Mouse (Mus musculus) kidney, postnatal 14 days (tissue): Measurements from ENCODE around the gene Abcc1.

ENCODE experiments used
- DNase-seq: peaks from one replicate; pipeline ENCODE4 v3.0.0; 2022; ENCODE audit warnings: mixed read lengths

Gene Abcc1

DNA sequence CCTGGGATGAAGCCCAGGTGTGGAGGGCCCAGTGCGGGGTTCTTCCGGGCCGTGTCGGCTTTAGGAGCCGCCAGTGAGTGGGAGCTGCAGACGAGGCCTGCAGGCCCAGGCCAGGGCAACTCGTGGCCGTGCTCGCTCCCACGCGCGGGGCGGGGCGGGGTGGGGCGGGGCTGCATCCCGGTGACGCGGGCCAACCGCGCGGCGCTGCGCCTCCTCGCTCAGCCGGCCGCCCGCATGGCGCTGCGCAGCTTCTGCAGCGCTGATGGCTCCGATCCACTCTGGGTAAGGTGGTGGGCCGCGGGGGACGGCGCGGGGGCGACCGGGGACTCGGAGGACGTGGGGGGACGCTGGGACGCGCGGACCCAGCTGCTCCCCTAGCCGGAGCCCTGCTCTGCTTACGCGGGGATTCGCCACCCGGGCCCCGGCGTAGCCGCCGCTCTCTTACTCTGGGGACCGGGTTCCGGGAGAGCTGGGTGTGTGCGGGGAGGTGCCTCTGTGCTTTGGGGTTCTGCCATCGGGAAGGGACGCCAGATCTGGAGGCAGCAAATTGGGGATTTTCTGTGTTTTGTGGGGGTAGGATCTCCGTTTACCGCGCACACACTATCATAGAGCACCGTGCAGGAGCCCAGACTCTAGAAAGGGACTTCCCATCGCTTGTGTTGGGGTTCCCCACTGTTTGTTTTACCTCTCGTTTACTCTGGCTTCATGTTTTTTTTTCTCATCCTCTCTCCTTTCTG, at the start of gene Abcc1:
TSS of gene Abcc1 (plus strand) at position 197 of the 737 bp plus-strand sequence.
- DNase-seq: peak; percentile 86

DNA sequence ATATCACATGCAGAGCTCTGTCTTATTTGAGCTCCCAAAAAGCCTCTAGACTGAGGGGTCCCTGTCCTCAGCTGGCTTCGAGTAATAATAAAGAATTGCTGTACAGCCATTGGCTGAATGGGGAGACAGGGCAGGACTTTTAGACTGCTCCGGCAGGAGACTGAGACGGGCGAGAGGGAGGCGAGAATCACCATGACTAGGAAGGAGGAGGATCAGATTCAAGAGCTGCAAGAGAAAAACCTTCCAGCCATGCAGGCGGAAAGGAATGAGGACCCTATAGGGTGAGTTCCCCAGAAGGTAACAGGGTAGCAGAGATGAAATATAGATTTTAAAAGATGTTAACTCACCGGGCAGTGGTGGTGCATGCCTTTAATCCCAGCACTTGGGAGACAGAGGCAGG, 48.4 kb upstream of the Abcc1 start:
- no peak for DNase-seq

GRCm38 (mm10) chr16:14316884-14317876, 44.2 kb upstream of the Abcc1 start, which contains the start of gene Fopnl:
Gene Fopnl (minus strand): TSS chr16:14317405.
- DNase-seq: peak; percentile 99

GRCm38 (mm10) chr16:14319681-14320080, 41.7 kb upstream of the Abcc1 start:
- DNase-seq: no peak

DNA sequence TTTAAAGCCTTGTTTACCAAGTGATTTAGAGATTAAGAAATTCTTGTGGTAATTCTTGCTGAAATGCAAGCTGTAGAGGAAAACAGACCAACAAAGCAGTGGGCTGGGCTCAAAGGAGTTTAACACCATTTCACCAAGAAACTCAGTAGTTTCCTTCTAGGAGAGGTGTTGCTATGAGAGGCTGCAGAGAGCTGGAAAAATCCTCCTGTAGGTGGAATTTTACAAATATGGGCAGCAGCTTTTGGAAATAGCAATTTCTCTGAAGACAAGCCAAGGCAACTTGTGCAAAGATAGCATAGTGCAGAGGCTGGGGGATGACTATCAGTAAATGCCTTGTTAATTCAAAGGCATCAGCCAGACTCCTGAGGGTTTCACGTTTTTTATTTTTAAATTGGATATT, 40.9 kb upstream of the Abcc1 start:
- no peak for DNase-seq

- no peak for DNase-seq
These were observed 33.2 kb upstream of the Abcc1 start for GRCm38 (mm10) chr16:14328156-14328555.

- DNase-seq: no peak
These were observed 16.4 kb upstream of the Abcc1 start for GRCm38 (mm10) chr16:14344967-14345366.

- DNase-seq: no peak
These were observed 9.8 kb upstream of the Abcc1 start for GRCm38 (mm10) chr16:14351571-14351970.

- no peak for DNase-seq
These were observed 9.1 kb upstream of the Abcc1 start for GRCm38 (mm10) chr16:14352234-14352633.

DNA sequence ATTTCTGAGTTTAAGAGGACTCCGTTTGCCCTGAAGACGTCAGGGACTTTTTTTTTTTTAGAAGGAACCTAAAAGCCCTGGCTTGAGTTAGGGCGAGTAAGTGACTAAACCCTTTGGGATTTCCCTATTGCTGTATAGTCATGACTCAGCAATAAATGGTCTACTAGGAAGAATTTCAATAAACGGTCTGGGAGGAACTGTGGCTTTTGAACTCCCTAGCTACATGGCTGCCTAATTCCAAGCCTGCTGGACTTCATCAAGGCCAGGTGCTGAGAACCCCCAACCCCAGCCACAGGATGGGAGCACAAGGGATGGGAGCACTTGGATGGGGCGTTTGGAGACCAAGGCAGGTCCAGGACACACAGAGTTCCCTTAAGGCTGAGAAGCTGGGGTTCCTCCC, 8.7 kb upstream of the Abcc1 start:
- no peak for DNase-seq

- DNase-seq: no peak
These were observed 3.5 kb upstream of the Abcc1 start for GRCm38 (mm10) chr16:14357859-14358258.

DNA sequence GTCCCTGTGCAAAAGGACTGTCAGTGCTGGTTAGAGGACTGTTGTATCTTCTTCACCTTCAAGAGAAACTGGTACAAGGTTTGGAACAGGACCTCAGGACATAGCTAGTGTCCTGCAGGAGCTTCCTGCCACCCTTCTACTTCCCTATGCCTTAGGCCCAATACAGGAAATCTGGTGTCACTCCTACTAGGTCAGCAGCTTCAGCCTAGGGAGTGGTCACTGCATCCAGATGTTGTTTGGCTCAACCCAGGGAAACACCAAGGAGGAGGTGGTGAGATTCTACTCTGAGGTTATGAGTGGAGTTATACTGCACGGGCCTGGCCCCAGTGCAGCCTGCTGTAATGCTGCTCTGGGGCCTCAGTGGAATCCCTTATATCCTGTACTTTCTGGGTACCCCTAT, 2.8 kb upstream of the Abcc1 start:
- DNase-seq: no peak

- peak; percentile 49 for DNase-seq
These were observed 427 bp upstream of the Abcc1 start for GRCm38 (mm10) chr16:14360931-14361330.

GRCm38 (mm10) chr16:14362099-14362820, 902 bp downstream of the Abcc1 start:
- DNase-seq: no peak

DNA sequence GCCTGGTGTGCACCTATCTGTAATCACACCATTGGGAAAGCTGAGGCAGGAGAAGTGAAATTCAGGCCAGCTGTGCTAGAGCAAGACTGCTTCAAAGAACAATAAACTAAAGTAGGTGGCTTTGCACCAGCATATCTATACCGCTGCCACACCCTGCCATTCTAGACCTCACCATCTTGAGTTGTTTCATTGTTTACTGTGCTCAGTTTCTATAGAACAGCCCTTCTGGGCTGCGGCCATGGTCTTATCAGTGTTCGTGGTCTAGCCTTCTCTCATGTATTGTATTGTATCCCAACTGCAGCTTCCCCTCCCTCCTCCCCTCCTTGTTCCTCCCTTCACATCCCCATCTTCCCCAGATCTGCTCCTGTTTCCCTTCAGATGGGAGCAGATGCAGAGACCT, 2.1 kb downstream of the Abcc1 start:
- DNase-seq: no peak

DNA sequence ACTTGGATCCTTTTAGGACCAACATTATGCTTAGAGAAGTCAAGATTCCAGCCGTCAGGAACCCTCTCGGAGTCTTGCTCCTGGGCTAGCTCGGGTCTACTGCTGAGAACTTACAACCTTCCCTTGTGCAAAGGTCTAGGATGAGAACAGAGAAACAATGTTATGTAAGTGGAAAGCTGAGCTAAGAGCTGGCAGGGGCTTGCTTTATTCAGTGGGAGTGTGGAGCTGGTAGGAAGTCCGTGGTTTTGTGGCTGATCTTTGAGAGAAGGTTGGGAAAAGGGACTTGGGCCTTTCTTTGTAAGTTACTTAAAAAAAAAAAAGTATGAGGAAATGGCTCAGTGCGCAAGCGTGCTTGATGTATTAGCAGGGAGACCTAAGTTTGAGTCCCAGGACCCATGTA, 2.7 kb downstream of the Abcc1 start:
- no peak for DNase-seq

- DNase-seq: no peak
These were observed 4.1 kb downstream of the Abcc1 start for GRCm38 (mm10) chr16:14365457-14365856.

GRCm38 (mm10) chr16:14366017-14366416, 4.7 kb downstream of the Abcc1 start:
- DNase-seq: no peak

GRCm38 (mm10) chr16:14371367-14371766, 10.0 kb downstream of the Abcc1 start:
- DNase-seq: peak; percentile 18

DNA sequence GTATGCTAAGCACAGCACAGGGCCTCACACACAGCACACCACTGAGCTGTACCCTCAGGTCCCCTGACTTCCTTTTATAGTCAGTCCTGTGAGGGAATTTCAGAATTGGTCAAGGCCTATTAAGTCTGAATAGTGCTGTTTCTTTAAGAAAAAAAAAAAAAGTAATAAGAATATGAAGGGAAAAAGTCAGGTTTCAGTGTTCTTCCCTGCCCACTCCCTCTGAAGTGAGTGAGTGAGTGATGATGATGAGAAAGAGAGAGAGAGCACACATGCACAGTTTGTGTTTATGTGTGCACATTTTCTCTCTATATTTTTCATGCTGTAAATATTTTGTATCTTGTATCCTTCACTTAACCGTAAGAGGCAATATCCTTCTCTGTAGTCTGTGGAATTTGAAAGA, 11.0 kb downstream of the Abcc1 start:
- no peak for DNase-seq

DNA sequence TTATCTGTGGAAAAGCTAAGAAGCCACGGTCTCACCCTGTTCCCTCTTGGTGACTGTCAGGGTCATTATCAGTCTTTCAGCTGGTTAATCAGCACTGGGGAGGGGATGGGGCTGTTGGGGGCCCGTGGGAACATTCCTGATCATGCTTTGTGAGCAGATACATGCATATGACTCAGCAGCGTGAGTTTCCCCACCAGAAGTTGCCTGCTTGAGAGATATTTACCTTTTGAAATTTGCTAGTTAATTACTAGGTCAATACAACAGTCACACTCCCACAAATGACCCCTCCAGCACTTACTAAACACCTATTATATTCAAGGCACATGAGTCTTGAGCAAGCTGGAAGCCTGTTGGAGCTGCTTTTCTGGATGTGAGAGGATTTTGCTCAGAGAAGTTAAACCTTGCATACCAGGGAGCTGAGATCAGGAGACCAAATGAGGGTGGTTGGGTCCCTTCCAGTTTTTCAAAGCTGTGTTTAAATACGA, 11.5 kb downstream of the Abcc1 start:
- DNase-seq: peak; percentile 42

DNA sequence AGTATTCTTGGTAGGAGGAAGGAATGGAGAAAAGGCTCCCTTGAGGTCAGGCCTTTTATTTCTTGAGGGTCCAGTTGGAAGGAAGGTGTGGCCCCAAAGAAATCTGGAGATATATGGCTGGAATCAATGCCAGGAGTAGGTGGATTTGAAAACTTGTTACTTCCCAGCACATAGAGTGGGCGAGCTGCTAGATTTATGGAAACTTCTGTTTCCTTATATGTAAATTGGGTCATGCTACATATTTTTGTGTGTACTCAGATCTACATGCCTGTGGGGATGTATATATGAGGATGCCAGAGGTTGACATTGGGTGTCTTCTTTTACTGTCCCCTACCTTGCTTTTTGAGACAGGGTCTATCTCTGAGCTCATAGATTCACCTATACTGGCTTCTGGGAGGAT, 14.6 kb downstream of the Abcc1 start:
- no peak for DNase-seq

- no peak for DNase-seq
These were observed 15.0 kb downstream of the Abcc1 start for GRCm38 (mm10) chr16:14376352-14376751.
